Mouse (Mus musculus): Measurements from ENCODE around the gene 9130409I23Rik. TPM values are rescaled to one million over a fixed set of nuclear protein-coding genes. Genes with fewer than 3 reads are reported as not detected.
A peak's percentile ranks its signal among the peaks of the same experiment; 100 is the strongest.

The 9130409I23Rik gene
- total RNA-seq (2021) = not detected
- long read RNA-seq, experiment 1 = 0 reads
- long read RNA-seq, experiment 2 = 0 reads

DNA sequence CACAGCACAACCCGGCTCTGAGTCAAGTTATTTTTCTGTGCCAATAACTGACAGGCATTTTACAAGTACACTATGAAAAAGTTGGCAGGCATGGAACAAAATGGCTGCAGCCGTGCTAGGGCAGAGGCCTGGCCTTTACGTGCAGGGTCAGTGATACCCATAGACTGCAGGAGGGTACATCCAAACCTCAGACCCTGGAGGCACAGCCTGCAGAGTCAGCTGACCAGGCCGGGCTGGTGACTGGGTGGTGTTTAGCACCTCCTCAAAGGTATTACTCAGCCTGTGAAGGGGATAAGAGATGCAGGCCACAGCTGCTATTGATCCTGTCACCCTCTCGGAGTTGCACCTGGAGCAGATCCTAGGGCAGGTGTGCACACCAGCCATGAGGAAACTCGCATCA, at the start of gene 9130409I23Rik:
TSS of gene 9130409I23Rik (plus strand) at position 301 of the 400 bp plus-strand sequence.
- no peak for DNase-seq
- intact Hi-C loops (cut with DNase I) = no loop called here

GRCm38 (mm10) chr1:181001621-181002020, 49.4 kb upstream of the 9130409I23Rik start:
- intact Hi-C loops (cut with DNase I) = no loop called here
- DNase-seq = no peak

DNA sequence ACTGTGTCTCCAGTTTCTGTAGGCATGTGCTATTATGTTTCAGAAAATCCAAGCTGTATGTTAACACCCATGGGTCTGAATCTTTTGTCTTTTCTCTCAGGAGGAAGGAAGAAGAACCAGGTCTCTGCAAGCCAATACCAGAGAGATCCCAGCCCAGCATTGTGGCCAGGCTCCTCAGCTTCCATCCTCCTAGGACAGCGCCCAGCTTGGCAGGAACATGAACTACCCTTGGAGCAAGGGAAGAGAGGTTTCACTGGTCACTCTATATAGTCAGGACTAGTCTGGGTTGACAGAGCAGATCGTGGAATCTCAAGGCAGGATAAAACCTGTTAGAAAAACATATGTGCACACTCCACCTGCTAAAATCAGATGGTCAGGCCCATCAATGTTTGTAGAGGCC, 47.2 kb upstream of the 9130409I23Rik start:
- DNase-seq = no peak
- intact Hi-C loops (cut with DNase I) = no loop called here

- intact Hi-C loops (cut with DNase I) = no loop called here
- DNase-seq = no peak
These were observed 45.7 kb upstream of the 9130409I23Rik start for GRCm38 (mm10) chr1:181005331-181005730.

DNA sequence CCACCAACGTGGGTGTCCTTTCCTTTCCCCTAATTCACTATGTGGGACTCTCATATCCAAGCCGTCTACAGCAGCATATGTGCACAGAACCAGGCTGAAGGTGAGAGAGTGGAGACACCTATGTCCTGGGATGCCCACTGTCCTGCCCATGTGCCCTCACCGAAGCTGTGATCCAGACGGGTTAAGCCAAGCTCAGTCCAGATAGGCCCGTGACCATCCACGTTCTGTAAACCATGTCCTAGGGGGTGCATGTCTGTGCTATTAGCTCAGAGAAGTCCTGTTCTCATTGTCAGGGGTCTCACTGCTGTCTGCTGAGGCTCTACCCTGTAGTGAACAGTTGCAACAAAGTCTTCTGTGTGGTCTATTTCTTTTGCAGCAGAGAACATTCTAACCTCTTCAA, 43.2 kb upstream of the 9130409I23Rik start:
- intact Hi-C loops (cut with DNase I) = no loop called here
- no peak for DNase-seq

GRCm38 (mm10) chr1:181008266-181008665, 42.8 kb upstream of the 9130409I23Rik start:
- DNase-seq = peak; percentile 37 to 45
- intact Hi-C loops (cut with DNase I) = no loop called here

DNA sequence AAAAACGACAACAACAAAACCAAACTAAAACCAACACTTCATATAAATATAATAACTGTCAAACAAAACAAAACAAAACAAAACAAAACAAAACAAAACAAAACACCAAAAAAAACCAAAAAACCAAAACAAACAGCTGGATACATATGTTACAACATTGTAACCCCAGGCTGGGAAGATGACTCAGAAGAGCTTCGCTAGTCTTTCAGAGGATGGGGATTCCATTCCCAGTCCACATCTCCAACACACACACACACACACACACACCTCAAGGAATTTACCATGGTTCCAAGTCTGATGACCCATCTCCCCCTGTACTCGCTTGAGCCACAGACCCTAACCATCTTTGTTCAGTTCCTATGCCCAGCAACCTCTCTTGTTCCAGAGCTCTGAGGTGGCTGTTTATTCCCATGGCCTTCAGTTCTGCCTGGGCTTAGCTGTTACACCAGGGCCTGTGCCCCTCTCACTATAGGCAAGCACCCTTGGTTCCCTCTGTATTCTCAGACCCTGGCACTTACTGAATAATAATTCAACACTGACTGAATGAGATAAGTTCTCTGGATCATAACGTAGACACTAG, 41.9 kb upstream of the 9130409I23Rik start:
- intact Hi-C loops (cut with DNase I) = no loop called here
- DNase-seq = no peak

GRCm38 (mm10) chr1:181009754-181010153, 41.3 kb upstream of the 9130409I23Rik start:
- peak; percentile 73 to 77 for DNase-seq
- intact Hi-C loops (cut with DNase I) = no loop called here

- intact Hi-C loops (cut with DNase I) = no loop called here
These were observed 40.7 kb upstream of the 9130409I23Rik start for GRCm38 (mm10) chr1:181010171-181010932.

DNA sequence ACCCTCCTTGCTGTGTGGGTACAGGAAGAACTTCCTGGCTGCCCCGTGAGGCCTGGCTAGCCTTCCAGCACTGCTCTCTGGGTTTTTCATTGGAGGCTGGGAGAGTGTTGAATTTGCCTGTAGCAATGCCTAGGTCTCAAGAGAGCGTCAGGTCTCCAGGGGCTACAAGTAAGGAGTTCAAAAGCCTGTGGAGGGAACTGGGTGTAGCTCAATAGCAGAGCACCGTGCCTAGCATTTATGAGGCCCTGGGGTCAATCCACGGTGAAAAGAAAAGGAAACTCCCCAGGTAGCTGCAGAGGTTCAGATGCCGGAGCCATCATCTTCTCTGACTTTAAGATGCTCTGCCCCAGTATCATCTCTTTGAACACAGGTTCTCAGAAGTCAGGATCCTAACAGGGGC, 39.4 kb upstream of the 9130409I23Rik start:
- intact Hi-C loops (cut with DNase I) = no loop called here
- DNase-seq = no peak

More at GRCm38 (mm10) chr1:181010171-181010932, 40.7 kb upstream of the 9130409I23Rik start:
- no peak for DNase-seq

DNA sequence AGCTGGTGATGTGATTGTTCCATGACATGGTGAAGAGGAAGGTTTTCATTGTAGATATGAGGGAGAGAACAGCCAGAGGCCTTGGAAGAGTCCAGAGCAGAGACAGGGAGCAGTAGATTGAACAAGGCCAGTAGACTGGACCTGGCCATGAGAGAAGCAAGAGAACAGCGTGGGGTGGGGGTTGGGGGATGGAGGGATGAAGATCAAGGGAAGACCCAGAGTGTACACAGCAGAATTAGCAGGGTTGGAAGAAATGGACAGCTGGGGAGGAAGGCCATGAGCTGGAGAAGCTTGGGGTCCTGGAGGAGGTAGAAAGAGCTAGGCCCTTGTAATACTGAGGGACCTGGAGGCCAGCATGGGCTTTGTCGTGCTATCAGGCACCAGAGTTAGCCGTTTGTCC, 38.6 kb upstream of the 9130409I23Rik start:
- DNase-seq = no peak
- intact Hi-C loops (cut with DNase I) = no loop called here

- intact Hi-C loops (cut with DNase I) = no loop called here
These were observed 37.6 kb upstream of the 9130409I23Rik start for GRCm38 (mm10) chr1:181013446-181013845.

GRCm38 (mm10) chr1:181014731-181015500, 36.1 kb upstream of the 9130409I23Rik start:
- DNase-seq = peak; percentile 77 to 80
- intact Hi-C loops (cut with DNase I) = no loop called here

More at GRCm38 (mm10) chr1:181013446-181013845, 37.6 kb upstream of the 9130409I23Rik start:
- DNase-seq = no peak

- intact Hi-C loops (cut with DNase I) = no loop called here
- DNase-seq = peak; percentile 67 to 84
These were observed 35.5 kb upstream of the 9130409I23Rik start for GRCm38 (mm10) chr1:181015558-181015957.

DNA sequence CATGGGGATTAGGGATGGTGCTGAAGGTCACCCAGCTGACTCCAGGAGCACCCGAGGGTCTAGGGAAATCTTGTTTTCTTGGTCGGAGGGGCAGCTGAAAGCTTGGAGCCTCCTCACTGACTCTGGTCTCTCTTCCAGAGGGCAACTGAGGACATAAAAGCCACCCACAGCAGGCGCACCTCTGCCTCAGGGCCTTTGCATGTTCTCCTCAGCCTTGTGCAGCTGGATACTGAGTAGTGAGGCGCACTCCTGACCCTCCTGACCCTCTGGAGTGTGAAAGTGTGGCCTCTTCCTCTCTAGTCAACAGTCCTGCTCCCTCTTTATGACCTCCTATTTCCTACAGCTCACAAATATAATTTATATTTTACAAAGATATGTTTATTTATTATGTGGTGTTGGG, 35.0 kb upstream of the 9130409I23Rik start:
- DNase-seq = peak in 1 of 2 experiments; percentile 13
- intact Hi-C loops (cut with DNase I) = no loop called here

DNA sequence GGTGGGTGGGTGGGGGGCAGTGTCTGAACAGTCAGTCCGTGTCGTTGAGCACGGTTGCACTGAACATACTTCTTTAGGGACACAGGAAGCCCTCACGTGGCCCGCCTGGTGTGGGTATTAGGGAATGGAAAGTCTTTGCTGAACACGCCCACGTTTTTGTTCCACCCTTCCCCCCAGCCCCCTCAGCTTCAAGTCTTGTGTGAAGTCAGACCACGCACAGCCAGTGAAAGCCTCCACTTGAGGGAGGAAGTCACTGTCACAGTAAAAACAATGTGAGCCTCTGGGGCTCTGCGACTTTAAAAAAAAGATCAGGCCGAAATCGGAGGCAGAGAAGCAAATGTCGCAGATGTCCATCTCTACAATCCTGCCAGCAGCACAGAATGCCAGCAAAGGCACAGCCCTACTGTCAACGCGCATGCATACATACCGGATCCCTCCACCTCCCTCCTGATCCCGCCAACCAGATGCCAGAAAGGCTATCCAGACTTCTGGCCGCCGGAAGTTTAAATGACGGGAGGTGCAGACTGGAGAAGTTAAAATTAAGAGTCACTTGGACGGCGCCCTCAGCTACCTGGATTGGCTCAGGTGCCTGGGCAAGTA, 34.4 kb upstream of the 9130409I23Rik start:
- intact Hi-C loops (cut with DNase I) = no loop called here
- DNase-seq = peak; percentile 71 to 76

DNA sequence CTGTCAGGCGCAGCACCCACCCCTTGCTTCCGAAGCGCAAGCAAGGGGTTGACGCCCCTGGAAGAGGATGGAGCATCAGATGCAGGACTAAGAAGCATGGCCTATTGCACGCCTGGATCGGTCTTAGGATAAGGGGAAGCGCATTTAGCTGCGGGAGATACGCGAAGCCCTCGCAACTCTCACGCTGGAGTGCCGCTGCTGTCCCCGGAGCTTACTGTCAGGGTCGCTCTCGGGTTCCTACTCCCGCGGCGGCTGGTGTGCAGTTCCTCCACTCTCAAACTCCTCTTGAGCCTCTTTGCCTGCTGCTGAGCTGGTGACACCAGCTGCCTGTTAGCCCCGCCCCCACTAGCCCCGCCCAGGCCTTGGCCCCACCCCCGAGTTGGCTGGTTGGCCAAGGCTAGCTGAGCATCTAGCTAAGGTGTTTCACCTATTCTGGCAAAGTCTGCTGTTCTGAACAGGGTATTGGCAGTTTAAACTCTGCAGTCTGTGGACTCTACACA, 33.8 kb upstream of the 9130409I23Rik start:
- DNase-seq = peak; percentile 75 to 85
- intact Hi-C loops (cut with DNase I) = no loop called here

DNA sequence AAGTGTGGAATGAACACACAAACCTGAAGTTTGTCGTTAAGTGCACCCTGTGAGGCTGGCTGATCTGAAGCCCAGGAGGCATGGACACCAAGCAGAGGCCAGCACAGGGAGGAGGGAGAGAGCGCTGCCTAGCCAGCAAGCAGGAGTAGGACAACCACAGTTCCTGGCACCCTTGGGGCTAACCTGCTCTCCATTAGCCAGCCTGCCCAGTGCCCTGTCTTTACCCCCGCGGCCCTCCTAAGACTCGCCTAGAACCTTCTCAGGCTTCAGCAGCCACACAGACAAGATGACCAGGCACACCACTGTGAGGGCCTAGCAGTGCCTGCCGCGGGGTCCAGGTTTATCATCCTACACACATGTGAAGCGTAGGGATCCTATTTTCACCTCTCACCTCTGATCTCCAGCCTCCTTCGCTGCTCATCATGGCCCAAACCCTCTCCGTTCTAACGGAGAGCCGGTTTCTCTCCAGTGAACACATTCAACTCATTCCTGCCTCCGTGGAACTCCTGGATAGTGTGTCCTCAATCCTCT, 33.1 kb upstream of the 9130409I23Rik start:
- intact Hi-C loops (cut with DNase I) = no loop called here
- DNase-seq = no peak

DNA sequence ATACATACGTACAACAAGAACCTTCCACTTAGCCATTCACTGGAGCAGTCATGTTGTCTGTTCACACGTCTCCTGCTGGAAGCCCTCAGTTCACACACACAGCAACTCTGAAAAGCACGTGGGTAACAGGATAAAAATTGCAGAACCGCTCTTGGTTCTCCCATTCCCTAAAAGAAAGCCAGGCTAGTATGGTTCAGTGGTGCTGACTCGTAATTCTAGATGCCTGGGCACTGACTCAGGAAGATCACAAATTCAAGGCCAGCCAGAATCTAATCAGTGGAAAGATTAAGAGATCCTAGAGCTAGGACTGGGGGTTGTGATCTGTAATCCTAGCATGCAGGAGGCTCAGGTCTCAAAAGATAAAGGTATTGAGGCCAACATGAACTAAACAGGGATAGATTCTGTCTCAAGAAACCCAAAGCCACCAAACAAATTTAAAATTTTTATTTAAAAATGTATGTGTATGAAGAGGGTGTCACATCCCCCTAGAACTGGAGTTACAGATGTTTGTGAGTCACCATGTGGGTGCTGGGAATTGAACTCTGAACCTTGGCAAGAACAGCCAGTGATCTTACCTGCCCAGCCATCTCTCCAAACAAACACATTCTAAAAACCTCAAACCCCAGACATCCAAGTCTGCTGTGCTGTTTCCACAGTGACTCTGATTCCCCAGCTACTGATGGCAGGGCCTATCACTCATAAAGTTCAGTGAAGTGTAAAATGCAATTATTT, 30.1 kb upstream of the 9130409I23Rik start, which contains the start of gene Ephx1:
TSS of gene Ephx1 (minus strand) at position 149 of the 732 bp plus-strand sequence.
- no peak for DNase-seq
- intact Hi-C loops (cut with DNase I) = loop anchor here (5.0 kb wide), 1 partner anchor 34 kb away; no protein-coding TSS in a partner anchor
